16 mouse cellular contexts compared by ENCODE assay signal in genomic region chr10:42264195-42264594, GRCm38 (mm10). TPM values are rescaled to one million over a fixed set of nuclear protein-coding genes. Genes with fewer than 3 reads are reported as not detected.
DNase-seq lines count a peak whose midpoint lies in the region; ATAC-seq and TF ChIP-seq lines count a peak whose summit lies in the region.
"Had no signal": no experiment of that assay in that cellular context is flagged by ENCODE, and none has a peak within 500 bp of the region (broad histone marks: within the 10 kb centered on the region; RNA-seq: fewer than 3 reads in every experiment).

No protein-coding gene starts in this region.

- H3K4me1 ChIP-seq in cerebellum, adult 2 months (ENCODE audit: control insufficient read depth, insufficient read depth, low read length) = peaks cover 45% of the 10 kb centered on the region
- peaks cover 54% of the 10 kb centered on the region for H3K4me1 ChIP-seq in heart, embryonic 13.5 days
- peaks cover 16% of the 10 kb centered on the region; the same call in 1 of the 2 replicates for H3K4me1 ChIP-seq in bone marrow, adult 2 months (ENCODE audit: control insufficient read depth, insufficient read depth, low read length)
- H3K4me1 ChIP-seq in liver, embryonic 12.5 days = peaks cover 100% of the 10 kb centered on the region
- H3K4me1 ChIP-seq: midbrain, embryonic 15.5 days had no signal

- H3K9ac ChIP-seq in heart, embryonic 13.5 days = no peak overlapping the region; the same call in 1 of the 2 replicates
- H3K9ac ChIP-seq in liver, embryonic 12.5 days = peak overlapping the region; percentile 53
- H3K9ac ChIP-seq: embryonic facial prominence, embryonic 13.5 days; hindbrain, embryonic 14.5 days; intestine, embryonic 15.5 days; limb, embryonic 12.5 days; midbrain, embryonic 15.5 days had no signal

- H3K4me2 ChIP-seq in heart, embryonic 13.5 days = 0 out of 2 replicates have a peak overlapping the region, but pooled peaks have one; percentile 11
- peak overlapping the region; percentile 68 for H3K4me2 ChIP-seq in liver, embryonic 12.5 days
- H3K4me2 ChIP-seq: embryonic facial prominence, embryonic 13.5 days; hindbrain, embryonic 14.5 days; intestine, embryonic 15.5 days; limb, embryonic 12.5 days; midbrain, embryonic 15.5 days had no signal

- no peak overlapping the region for H3K27ac ChIP-seq in cerebellum, adult 2 months (ENCODE audit: insufficient read depth, low read length)
- no peak overlapping the region for H3K27ac ChIP-seq in heart, embryonic 13.5 days (replicated peaks)
- peak overlapping the region; percentile 25; the same call in 1 of the 2 replicates for H3K27ac ChIP-seq in bone marrow, adult 2 months (ENCODE audit: control insufficient read depth, insufficient read depth, low read depth, low read length, poor library complexity)
- H3K27ac ChIP-seq in liver, embryonic 12.5 days = peak overlapping the region; percentile 98
- H3K27ac ChIP-seq: embryonic facial prominence, embryonic 13.5 days; hindbrain, embryonic 14.5 days; intestine, embryonic 15.5 days; limb, embryonic 12.5 days; midbrain, embryonic 15.5 days had no signal

- WGBS in cerebellum, adult 2 months = 53% methylated on average over 5 of the region's 5 CpGs
- 73% methylated on average over 5 of the region's 5 CpGs for WGBS in heart, embryonic 13.5 days
- WGBS in bone marrow, adult 2 months = 89% methylated on average over 5 of the region's 5 CpGs
- WGBS in liver, embryonic 12.5 days (ENCODE audit: insufficient replicate concordance) = 79% methylated on average over 5 of the region's 5 CpGs

- DNase-seq in cerebellum, adult 2 months = peak; percentile 34 to 42
- no peak for DNase-seq in cerebellum, postnatal 14 days
- DNase-seq in heart, adult 9 months (ENCODE audit: low spot score in 2 of 2) = no peak
- no peak for DNase-seq in left cerebral cortex, adult 18-20 months (ENCODE audit: low spot score in 2 of 2)
- no peak for DNase-seq in spleen, postnatal 14 days (ENCODE audit: low spot score in 2 of 2)
- DNase-seq: heart, postnatal 14 days; retina, postnatal 1 day had no signal

- no peak for TF ChIP-seq POLR2A in cerebellum, adult 2 months (IDR thresholded peaks at IDR 0.05; ENCODE audit: borderline replicate concordance, insufficient read depth, low read length)
- TF ChIP-seq POLR2A in bone marrow, adult 2 months (IDR thresholded peaks at IDR 0.05; ENCODE audit: borderline replicate concordance, control insufficient read depth, low read depth, low read length) = no peak

- TF ChIP-seq CTCF in cerebellum, adult 2 months (IDR thresholded peaks at IDR 0.05; ENCODE audit: borderline replicate concordance, insufficient read depth, low read depth, low read length) = no peak
- TF ChIP-seq CTCF in bone marrow, adult 2 months (IDR thresholded peaks at IDR 0.05; ENCODE audit: control insufficient read depth, insufficient read depth, low read length) = no peak

- no peak overlapping the region for H3K4me3 ChIP-seq in cerebellum, adult 2 months (replicated peaks; ENCODE audit: insufficient read depth, low read depth, low read length)
- H3K4me3 ChIP-seq in heart, embryonic 13.5 days = no peak overlapping the region
- no peak overlapping the region for H3K4me3 ChIP-seq in bone marrow, adult 2 months (replicated peaks; ENCODE audit: control insufficient read depth, low read depth, low read length)
- no peak overlapping the region for H3K4me3 ChIP-seq in liver, embryonic 12.5 days
- H3K4me3 ChIP-seq: embryonic facial prominence, embryonic 13.5 days; intestine, embryonic 15.5 days; limb, embryonic 12.5 days; midbrain, embryonic 15.5 days had no signal

- H3K9me3 ChIP-seq in heart, embryonic 13.5 days = no peaks in the 10 kb centered on the region
- H3K9me3 ChIP-seq in liver, embryonic 12.5 days (replicated peaks) = peaks cover 17% of the 10 kb centered on the region; the same call in 1 of the 2 replicates
- H3K9me3 ChIP-seq: embryonic facial prominence, embryonic 13.5 days; intestine, embryonic 15.5 days; limb, embryonic 12.5 days; midbrain, embryonic 15.5 days had no signal

- no peaks in the 10 kb centered on the region for H3K27me3 ChIP-seq in cerebellum, adult 2 months (ENCODE audit: control insufficient read depth, insufficient read depth, low read length)
- H3K27me3 ChIP-seq in heart, embryonic 13.5 days (replicated peaks) = no peaks in the 10 kb centered on the region
- H3K27me3 ChIP-seq in liver, embryonic 12.5 days (replicated peaks) = no peaks in the 10 kb centered on the region
- H3K27me3 ChIP-seq: CH12.LX; embryonic facial prominence, embryonic 13.5 days; intestine, embryonic 15.5 days; limb, embryonic 12.5 days; midbrain, embryonic 15.5 days had no signal

- H3K36me3 ChIP-seq in heart, embryonic 13.5 days = peaks cover 60% of the 10 kb centered on the region
- peaks cover 99% of the 10 kb centered on the region for H3K36me3 ChIP-seq in liver, embryonic 12.5 days
- H3K36me3 ChIP-seq: midbrain, embryonic 15.5 days had no signal

- no peak for ATAC-seq in heart, embryonic 13.5 days (ENCODE audit: extremely low read depth, insufficient number of reproducible peaks, low FRiP score, low TSS enrichment)
- ATAC-seq in liver, embryonic 12.5 days = no peak
- ATAC-seq: midbrain, embryonic 15.5 days had no signal

RNA-seq across cellular contexts. Expression of gene Foxo3, which starts 12.4 kb away (rescaled TPM):
- polyA plus RNA-seq in cerebellum, adult 2 months (2012; rRNA removed) = 50.5 and 59.9 TPM in 2 replicates
- 4.4 and 4.8 TPM in 2 replicates for polyA plus RNA-seq in heart, embryonic 13.5 days (2015; fragmentation: Nextera tagmentation; extraction: Ambion mirVana)
- 34.9 and 51.5 TPM in 2 replicates for polyA plus RNA-seq in bone marrow, adult 2 months (2011; ENCODE audit: insufficient read depth, insufficient read length, low replicate concordance, missing spikeins)
- 16.9 and 17.9 TPM in 2 replicates for polyA plus RNA-seq in liver, embryonic 12.5 days (2016; fragmentation: Nextera tagmentation; extraction: Ambion mirVana)
- total RNA-seq in left cerebral cortex, adult 18-20 months (2021) = 10 to 100 TPM; 71.8 to 72.4 TPM

Comparison
In these comparisons a context has a peak if more than half of its experiments do, and no peak if none do; other contexts are left out.
1. DNase-seq: peak in cerebellum, adult 2 months (2 of 2); none in cerebellum, postnatal 14 days (0 of 2), heart, adult 9 months (0 of 2), left cerebral cortex, adult 18-20 months (0 of 2) and spleen, postnatal 14 days (0 of 2).
2. H3K27ac ChIP-seq: peak in bone marrow, adult 2 months (single experiment) and liver, embryonic 12.5 days (single experiment); none in cerebellum, adult 2 months (single experiment) and heart, embryonic 13.5 days (single experiment).